Mouse (Mus musculus) inflammation-experienced regulatory T-cells, adult 6 months (primary cell): Measurements from ENCODE around the gene Map3k5. TPM values are rescaled to one million over a fixed set of nuclear protein-coding genes. Genes with fewer than 3 reads are reported as not detected.

ENCODE experiments used
- ATAC-seq: one replicate; pipeline ENCODE4 v1.8.0; 2017
- polyA plus RNA-seq, 3 experiments: library from polyadenylated mRNA; unstranded; fragments of 100-300 nt; shearing (Covaris generic); gene quantifications; one replicate each; pipeline ENCODE4 v1.2.1; 2017

Map3k5 gene
- polyA plus RNA-seq, 3 experiments from 2014 or later = 9.3 to 14.3 (median 13.8) TPM

DNA sequence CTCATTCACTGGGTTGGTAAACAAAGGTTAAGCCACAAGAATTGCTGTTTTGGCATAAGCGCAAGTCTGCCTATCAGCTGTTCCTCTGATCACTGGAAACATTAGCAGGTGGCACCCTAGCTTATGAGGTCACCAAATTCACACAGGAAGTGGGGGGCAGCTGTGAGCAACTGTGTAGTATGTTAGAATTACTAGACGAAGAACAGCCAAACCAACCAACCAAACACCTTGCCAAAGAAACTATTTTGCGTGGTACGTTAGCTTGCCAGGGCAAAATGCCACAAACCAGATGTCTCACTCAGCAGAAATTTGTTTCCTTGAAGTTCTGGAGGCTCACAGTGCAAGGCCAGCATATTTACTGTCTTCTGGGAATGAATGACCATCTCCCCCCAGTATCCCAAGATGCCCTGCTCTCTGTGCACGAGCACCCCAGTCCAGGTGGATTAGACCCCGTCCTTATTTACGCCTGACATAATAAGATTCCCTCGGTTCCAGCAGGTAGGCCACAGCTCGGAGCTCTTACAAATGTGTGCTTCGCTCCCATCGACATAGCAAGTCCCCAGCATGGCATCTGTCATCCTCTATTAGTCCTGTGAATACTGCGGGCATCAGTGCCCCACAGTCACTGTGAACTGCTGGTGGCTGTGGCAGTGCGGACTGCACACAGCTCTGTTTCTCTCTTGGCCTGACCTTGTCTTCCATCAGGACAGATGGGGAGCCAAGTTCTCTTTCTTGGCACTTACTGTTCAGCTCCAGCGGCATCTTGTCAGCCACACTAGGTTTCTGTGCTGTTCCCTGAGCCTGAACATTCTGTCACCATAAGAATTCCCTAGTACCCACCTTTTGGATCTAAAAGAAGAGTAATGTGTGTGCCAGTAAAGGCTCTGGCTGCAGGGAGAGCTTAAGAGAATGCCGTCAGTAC lies 185.5 kb downstream of the Map3k5 start:
- ATAC-seq = peak; percentile 76

DNA sequence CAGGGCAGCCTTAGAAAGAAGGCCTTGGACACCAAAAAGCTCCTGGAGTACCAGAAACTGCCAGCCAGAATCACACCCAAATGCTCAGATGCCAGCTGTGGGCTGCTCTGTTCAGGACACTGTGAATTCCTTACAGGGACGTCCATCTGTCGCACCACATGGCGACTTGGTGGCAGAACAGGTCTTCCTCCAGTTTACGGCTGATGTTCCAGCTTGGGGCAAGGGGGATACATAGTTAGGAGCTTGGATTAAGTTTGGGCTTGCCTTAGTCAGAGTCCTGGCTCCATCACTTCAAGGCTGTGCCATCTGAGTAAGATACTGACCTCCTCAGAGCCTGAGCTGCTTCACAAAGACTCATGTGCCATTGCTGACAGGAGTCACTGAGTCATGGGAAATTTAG lies 187.7 kb downstream of the Map3k5 start:
- ATAC-seq = no peak

DNA sequence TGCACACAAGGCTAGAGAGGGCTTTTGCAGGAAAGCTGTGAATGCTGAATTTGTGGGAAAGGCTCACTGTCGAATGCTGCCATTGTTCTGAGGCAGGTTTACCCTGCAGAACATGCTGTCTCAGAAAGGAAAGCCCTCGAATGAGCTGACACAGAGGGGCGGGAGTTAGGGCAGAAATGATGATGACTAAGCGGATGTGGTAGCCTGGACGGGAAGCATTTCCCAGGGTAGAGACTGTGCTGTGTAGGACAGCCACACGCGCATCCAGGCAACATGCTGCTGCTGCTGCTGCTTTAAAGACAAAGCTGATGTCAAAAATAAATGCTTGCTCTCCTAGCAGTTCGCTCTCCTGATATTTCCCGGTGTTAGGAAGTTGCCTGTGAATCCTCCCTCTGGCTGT lies 189.1 kb downstream of the Map3k5 start:
- ATAC-seq = peak; percentile 63

DNA sequence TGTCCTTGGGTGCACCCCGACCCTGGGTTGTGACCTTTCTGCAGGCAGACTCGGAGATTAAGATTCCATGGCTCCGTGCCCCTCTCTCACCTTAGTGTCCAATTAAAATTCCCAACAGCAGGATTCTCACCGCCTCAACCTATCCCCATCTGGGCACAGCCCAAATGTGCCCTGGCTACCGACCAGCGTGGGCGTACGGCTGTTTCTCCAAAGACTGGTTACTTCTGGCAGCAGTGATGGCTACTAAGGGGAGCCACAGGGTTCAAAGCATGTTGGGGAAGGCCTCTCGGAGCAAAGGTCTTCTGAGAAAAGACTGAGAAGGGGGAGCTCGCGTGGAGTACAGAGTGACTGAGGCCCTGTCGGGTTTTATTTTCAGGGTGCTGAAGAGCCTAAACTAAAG lies 190.3 kb downstream of the Map3k5 start:
- ATAC-seq = no peak

DNA sequence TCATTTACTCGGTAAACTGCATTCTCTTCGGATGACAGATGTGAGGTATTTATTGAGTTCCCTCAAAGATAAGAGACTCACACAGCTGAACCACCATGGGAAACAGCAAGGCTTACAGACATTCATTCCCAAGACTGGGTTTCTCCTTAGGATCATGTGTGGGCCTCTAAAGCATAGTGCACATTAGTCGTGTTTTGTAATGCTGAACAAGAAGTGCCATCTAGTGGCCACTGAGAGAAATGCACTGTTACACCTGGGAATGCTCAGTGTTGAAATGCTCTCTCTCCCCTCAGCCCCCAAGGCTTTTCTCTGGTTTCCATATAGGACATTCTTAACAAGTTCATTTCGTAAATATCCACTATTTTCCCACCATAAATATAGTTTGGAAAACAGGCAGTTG lies 191.0 kb downstream of the Map3k5 start:
- peak; percentile 56 for ATAC-seq

DNA sequence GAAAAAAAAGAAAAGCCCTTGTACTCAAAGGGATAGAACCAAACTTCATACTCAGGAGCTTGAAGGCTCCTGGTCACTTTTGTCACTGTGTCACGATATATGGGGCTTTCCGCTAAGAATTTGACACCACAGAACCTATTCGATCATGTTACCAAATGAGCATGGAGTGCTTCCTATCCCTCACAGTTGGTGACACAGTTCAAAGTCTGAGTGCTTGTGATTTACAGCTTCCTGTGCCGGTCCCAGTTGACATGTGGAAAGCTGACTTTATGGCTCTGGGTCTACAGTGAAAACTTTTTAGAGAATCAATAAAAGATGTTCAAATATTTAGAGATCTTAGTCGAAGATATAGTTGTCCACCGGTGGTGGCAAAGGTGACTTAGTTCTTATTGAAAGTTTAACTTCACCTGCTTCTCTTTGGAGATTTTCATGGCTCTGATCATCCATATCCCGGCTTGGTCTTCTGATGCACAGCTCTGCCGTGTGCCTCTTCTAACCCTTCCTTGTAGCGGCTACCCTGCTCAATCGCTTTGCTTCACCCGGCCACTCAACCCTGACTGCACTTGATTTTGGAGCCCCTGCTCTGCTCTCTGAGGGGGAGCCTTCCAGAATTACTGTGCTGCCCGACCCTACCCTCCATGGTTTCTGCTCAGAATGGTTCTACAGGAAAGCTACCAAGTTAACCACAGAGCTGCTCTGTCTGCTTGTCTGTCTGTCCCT lies 198.8 kb downstream of the Map3k5 start:
- no peak for ATAC-seq

DNA sequence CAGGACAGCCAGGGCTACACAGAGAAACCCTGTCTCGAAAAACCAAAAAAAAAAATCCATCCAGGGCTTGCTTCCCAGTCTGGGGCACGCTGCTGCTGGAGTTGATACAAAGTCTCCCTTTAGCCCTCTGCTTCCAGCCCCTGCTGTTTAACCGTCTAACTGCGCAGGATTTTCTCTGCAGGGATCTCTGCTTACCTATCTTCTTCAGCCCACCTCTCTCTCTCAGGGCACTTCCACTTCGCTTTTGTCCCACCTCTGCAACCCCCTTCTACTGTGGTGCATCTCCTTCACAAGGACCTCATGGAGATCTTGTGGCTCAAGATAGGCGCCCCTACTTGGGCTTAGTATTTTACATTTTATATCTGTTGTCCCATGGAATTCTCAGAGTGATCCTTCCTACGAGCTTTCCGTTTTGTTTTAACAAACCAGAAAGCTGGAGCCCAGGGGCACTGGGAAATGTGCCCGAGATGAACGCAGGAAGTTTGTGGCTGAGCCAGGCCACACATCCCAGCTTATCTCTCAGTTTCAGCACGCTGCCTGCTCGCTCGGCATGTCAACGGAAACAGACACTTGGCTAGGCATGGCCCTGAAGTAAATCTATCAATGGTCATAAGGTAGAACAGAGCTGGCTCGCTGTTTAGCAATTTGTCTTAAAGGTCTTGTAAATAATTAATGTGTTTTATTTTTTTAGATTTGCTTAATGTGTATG lies 201.2 kb downstream of the Map3k5 start:
- ATAC-seq = no peak

DNA sequence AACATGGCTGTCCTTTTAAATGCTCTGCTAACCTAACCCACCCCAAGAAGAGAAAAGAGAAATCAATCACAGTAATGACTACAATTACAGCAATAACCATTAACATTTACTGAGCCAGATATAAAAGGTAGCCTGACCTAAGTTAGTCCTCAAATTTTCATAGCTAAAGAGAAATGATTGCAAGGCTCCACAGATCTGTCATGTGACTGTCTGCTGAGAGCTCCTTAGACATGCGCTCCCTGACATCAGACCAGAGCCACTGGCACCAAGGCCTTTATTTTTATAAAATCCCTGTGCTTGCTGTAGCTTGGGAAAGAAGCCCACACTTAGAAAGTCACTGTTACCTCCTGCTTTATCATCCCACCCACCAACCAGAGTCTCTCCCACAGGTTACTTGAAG lies 202.2 kb downstream of the Map3k5 start:
- ATAC-seq = no peak

DNA sequence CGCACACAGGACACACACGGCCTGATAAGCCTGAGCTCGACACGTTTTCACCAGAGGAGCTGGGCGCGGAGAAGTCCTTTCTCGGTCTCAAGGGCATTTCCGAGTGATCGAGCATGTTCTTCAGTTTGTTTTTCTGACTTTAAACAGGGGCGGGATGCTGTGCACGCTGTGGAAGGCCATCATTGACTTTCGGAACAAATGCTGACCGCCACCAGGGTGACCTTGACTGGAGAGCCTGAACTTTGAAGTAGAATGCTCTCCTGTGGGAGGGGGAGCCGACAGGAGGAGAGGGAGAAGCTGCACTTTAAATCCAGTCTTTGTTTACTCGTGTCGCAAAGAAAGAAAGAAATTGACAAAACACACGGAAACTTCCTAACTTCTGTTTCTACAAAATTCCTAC lies 207.1 kb downstream of the Map3k5 start:
- no peak for ATAC-seq

DNA sequence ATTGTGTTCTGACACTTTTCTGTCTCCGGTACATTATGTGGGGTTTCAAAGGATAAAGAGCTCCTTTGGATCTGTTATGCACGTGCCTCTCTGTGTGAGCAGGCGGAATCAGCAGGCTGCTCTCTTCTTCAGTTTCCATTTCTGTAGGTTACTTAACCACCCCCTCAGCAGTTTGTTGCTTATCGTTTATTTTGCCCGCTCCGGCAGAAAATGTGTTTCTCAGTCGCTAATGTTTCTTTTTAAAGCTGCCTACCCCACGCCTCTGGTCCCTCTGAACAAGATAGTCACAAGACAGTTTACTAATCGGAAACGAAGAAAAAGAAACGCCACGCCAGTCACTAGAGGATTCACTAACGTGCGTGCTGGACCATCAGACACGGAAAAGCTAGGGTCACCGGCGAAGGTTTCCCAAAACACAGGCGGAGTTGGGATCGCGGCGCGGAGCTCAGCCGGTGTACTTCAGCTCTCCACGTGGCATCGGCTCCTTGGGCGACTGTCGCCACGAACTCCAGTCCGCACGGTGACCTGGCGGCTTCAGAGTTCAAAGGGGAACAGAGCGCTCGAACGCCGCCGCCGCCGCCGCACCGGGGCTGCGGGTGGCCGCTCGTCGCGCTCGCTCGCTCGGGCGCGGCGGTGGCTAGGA lies 214.0 kb downstream of the Map3k5 start, which contains the start of gene Map7:
Gene Map7 (plus strand): TSS at position 342 of the 643 bp plus-strand sequence.
- ATAC-seq = peak; percentile 6

DNA sequence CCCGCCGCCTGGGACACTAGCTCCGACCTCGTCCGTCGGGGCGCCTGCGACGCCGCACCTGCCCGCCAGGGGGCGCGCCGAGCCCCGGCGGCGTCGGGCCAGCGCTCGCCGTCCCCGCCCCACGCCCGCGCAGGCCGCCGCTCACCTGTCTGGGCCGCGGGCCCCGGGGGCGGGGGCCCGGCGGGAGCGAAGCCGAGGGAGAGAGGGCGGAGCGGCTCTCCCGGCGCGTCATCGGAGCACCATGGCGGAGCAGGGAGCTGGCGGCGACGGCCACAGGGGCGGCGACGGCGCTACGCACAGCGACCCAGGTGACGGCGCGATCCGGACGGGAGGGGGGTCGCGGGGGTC lies 214.5 kb downstream of the Map3k5 start:
- peak; percentile 74 for ATAC-seq

DNA sequence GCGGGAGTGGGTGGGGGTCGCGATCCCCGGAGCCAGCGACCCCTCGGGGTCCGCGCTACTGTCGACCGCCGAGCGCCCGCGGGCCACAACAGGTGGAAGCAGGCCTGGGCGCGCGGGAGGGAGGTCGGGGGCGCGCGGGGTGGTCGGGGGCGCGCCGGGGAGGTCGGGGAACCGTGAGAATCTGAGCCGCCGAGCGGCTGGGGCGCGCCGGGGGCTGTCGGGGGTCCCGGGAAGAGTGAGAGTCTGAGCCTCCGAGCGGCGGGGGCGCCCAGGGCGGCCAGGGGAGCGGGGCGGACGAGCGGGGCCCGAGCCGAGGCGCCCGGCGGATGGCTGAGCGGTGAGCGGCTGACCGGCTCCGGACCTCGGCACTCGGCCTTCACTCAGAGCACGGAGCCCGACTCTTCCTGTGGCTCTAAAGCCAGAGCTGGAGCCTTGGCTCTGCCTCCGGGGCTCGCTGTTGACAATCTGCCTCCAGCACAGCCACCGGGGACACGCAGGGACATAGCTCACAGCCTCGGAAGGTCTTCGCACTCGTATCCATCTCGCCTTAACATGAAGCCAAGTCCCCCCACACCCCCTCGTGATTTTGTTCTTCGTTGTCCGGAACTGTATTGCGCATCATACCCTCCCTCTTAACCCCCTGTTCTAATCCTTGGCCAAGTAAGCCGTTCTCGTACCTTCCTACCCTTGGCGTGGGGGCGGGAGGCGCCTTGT lies 215.0 kb downstream of the Map3k5 start:
- peak; percentile 41 for ATAC-seq

DNA sequence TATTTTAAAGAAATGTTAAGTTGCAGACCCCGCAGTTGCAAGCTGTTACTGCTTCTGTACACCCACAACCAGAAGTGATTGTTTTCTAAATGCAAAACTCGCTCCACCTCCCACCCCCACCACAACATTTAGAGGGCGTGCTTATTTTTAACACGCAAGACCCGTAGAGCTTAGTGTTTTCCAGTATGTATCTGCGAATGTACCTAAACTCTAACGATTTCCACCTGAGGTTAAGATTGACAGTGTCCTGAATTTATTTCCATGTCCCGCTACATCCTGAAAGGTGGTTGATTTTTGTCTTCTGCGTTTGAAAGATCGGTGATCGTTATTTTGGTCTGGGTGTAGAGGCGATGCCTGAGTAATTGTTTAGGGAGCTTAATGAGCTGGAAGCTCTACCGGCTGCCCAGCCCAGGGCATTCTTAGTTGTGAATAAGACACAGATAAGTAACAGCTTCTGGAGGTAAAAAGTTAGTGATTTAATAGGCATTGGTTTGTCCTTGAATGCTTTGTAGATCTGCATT lies 215.6 kb downstream of the Map3k5 start:
- no peak for ATAC-seq

DNA sequence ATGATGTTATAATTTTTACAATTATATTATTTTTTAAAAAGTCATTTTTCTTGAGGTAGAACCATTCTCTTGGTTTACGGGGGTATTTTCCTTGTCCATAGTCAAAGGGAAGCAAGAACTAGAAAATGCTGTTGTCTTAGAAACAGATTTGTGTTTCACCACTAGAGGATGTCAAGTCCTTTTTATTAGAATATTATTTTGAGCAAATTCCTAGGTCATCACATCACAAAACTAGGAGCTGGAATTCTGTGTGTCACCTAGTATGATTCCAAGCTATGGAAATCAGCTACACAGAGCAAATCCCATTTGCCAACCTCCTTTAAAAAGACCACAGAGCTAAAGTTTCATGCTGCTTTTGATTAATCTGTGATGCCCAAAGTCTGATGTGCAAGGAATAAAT lies 217.9 kb downstream of the Map3k5 start:
- no peak for ATAC-seq

DNA sequence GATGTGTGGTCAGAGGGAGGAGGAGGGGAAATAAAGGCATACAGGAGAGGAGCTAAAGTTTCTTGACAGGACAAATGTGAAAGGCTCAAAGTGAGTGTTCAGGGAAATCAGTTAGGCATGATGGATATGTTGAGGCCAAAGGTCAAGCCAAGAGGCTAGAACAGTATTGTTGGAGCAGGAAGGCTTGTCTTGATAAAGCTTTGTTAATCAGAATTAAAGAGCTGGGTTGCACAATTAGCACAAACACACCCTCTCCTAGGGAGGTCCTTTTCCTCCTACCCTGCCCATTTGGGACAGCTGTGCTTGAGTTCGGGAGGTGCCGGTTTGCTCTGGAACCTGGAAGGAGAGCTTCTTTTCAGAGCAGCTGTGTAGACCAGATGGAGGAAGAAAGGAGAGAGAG lies 219.2 kb downstream of the Map3k5 start:
- no peak for ATAC-seq

DNA sequence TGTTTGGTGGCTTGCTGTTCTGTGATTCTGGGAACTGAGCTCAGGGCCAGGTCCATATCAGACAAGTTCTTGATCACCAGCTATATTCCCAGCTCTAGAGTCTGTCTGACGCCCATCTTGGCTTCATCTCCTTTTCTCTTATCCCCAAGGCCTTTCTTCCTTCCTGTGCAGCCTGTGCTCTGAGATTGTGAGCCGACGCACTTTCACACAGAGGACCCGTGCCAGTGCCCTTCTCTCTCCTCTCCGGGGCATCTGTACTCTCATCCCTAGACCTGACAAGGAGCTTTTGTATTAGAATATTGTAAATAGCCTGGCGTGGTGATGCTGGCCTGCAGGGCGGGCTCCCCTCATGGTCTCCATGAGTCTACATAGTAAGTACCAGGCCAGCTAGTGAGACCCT lies 221.1 kb downstream of the Map3k5 start:
- ATAC-seq = no peak

DNA sequence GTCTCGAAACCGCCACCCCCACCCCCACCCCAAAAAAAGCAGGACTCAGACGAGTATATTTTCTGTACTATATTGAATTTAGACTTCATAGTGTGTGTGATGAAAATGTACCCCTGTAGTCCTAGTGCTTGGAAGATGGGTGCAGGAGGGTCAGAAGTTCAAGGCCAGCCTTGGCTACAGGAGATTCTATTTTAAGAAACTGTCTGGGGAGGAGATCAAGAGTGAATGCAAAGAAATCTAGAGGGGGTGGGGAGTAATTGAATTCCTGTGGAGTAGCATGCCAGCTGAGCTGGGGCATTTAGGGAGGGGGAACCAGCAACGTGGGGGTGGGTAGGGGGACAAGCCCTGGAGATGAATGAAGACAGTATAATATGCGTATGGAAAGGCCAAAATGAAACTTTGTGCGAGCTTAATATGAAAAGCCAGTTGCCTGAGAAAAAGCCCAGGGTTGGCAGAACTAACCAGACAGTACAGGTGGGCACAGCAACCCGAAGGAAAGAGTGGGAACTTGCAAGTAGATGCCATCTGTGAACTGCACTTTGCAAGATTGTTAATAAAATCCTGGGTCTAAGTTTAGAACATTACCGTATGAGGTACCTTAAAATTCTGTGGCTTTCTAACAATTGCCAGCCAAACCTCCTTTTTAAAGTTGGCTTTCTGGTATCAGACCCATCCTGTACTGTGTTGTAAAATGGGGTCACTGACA lies 222.9 kb downstream of the Map3k5 start:
- ATAC-seq = no peak

DNA sequence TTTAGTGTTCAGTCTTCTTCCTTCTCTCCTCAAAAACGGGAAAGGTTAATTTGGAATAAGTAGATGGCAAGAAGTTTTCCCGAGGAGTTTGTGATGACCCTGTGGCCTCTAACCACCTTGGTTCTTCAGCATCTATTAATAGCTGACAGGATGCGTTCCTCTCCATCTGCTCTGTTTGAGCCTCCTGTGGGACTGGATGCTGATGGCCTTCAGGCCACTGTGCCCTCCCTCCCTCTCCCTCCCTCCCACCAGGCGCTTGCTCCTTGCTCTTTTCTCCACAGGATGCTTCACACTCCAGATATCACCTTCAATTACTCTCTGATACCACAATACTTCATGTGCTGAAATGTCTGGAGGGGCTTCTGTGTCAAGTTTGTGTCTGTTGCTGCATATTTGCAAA lies 224.5 kb downstream of the Map3k5 start:
- ATAC-seq = no peak

DNA sequence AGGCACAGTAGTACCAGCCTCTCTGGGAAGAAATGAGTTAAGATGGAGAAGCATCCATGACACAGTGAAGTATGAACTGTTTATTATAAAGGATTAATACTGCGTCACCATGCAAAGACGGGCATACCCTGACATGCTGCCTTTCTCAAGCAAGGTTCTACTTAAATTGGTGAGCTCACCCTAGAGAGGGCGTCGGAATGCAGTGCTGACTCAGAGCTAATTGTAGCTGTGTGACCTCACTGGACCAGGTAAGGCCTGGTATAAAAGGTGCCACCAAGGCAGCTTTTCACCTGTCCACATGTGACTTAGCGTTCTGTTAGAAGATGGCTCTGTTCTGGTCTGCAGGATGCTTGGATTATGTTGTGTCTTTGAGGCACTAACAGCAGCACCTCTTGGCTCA lies 225.0 kb downstream of the Map3k5 start:
- no peak for ATAC-seq

DNA sequence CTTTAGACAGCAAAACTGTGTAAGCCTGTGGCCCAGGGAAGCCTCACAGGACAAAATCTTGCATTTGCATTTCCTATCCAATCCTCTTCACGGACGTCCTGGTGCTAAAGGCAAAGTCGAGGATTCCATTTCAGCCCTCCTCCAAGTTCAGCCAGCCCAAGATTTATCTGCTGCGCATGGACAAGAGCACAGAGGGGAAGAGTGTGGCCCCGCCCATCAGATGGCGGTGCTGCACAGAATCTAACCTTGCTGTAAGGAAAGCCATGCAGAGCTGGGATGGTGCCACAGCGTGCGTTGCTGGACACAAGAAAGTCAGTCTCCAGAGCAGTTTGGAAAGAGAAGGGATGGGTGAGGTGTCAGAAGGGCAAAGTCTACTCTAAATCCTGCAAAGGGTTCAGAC lies 226.6 kb downstream of the Map3k5 start:
- ATAC-seq = no peak

DNA sequence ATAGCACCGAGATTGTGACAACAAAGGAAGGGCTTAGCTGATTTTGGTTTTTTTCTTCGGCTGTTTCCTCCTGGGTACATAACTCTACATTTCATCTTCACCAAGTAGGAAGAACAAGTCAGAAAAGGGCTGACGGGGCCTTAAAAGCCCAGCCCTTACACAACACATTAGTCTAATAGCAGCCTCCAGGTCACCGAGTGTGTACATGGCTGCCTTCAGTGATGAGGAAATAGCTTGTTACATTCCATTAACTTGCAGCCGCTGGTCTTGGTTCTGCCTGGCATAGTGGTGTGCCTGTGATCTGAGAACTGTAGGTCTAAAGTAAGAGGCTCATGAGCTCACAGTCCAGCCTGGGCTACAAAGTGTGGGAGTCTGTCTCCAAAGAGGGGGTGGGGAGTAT lies 230.5 kb downstream of the Map3k5 start:
- ATAC-seq = no peak
